1 mouse cellular context compared by ENCODE assay signal in genomic region chr13:100511860-100512364, GRCm38 (mm10).
TF ChIP-seq lines count a peak whose summit lies in the region.

No protein-coding gene starts in this region.

TF ChIP-seq in MEL, 35 proteins besides CTCF, POLR2A, EP300 and RAD21 (continued from another document):
- peak; percentile 62; the same call in 1 of the 2 replicates for TF ChIP-seq TCF12 (IDR thresholded peaks at IDR 0.05; ENCODE audit: low read depth, low read length)
- TF ChIP-seq MAX (IDR thresholded peaks at IDR 0.05; ENCODE audit: low read length): 0 out of 2 replicates have a peak, but pooled peaks have one; percentile 27
- TF ChIP-seq ETS1 (IDR thresholded peaks at IDR 0.05; ENCODE audit: low read depth, low read length): peak; percentile 44; the same call in 1 of the 2 replicates
- TF ChIP-seq POLR2AphosphoS2 (IDR thresholded peaks at IDR 0.05; ENCODE audit: low read length): no peak
- TF ChIP-seq TAL1 (IDR thresholded peaks at IDR 0.05; ENCODE audit: low read length): peak; percentile 62
- TF ChIP-seq MAZ (IDR thresholded peaks at IDR 0.05; ENCODE audit: low read depth, low read length): no peak
- no peak for TF ChIP-seq ELF1 (IDR thresholded peaks at IDR 0.05; ENCODE audit: low read depth, low read length)
- no peak for TF ChIP-seq MEF2A (IDR thresholded peaks at IDR 0.05; ENCODE audit: extremely low read depth, insufficient replicate concordance, low read depth, low read length, poor library complexity, severe bottlenecking)
- no peak for TF ChIP-seq UBTF (IDR thresholded peaks at IDR 0.05; ENCODE audit: borderline replicate concordance, insufficient read depth, low read depth, low read length)
- TF ChIP-seq KAT2A (conservative IDR thresholded peaks at IDR 0.05; ENCODE audit: low read depth, low read length): no peak
- no peak for TF ChIP-seq E2F4 (IDR thresholded peaks at IDR 0.05; ENCODE audit: borderline replicate concordance, low read depth, low read length)
- no peak for TF ChIP-seq TBP (IDR thresholded peaks at IDR 0.05; ENCODE audit: low read depth, low read length)
- TF ChIP-seq NRF1 (IDR thresholded peaks at IDR 0.05; ENCODE audit: insufficient read depth, low read depth, low read length, poor library complexity, severe bottlenecking): no peak
- no peak for TF ChIP-seq BHLHE40 (IDR thresholded peaks at IDR 0.05; ENCODE audit: borderline replicate concordance, low read depth, low read length)
- 0 out of 2 replicates have a peak, but pooled peaks have one; percentile 28 for TF ChIP-seq HCFC1 (IDR thresholded peaks at IDR 0.05; ENCODE audit: low read depth, low read length)
- peak; percentile 55; the same call in 1 of the 2 replicates for TF ChIP-seq GATA1 (IDR thresholded peaks at IDR 0.05; ENCODE audit: low read depth, low read length)
- peak; percentile 58 for TF ChIP-seq MYB (IDR thresholded peaks at IDR 0.05; ENCODE audit: low read depth, low read length)
- TF ChIP-seq RCOR1 (IDR thresholded peaks at IDR 0.05; ENCODE audit: low read depth, low read length): no peak
- TF ChIP-seq USF2 (IDR thresholded peaks at IDR 0.05; ENCODE audit: borderline replicate concordance in 1 of 2, insufficient read depth in 1 of 2, low read depth in 1 of 2, low read length in 2 of 2): no peak
- no peak for TF ChIP-seq GABPA (IDR thresholded peaks at IDR 0.05; ENCODE audit: low read depth, low read length)
- peak; percentile 34 for TF ChIP-seq SIN3A (IDR thresholded peaks at IDR 0.05; ENCODE audit: low read length)
- no peak; the same call in 1 of the 2 replicates for TF ChIP-seq MAFK (IDR thresholded peaks at IDR 0.05; ENCODE audit: borderline replicate concordance, low read depth, low read length)
- TF ChIP-seq POLR2AphosphoS5 (IDR thresholded peaks at IDR 0.05; ENCODE audit: borderline replicate concordance, low read depth, low read length): no peak
TF ChIP-seq in MEL: peak in this region for 9.
